Mouse (Mus musculus): ENCODE measurements around the gene Fyn. TPM values are rescaled to one million over a fixed set of nuclear protein-coding genes. Genes with fewer than 3 reads are reported as not detected.

Fyn gene
- polyA plus RNA-seq, 1 experiment from 2014 or later, result 22.4 TPM

- no peaks in the 10 kb centered on the region for H3K9me3 ChIP-seq (ENCODE audit: low read length)
- ATAC-seq (ENCODE audit: low FRiP score, low TSS enrichment), result no peak
- no peak overlapping the region for H3K4me3 ChIP-seq (ENCODE audit: low read length)
- 48% methylated on average over 5 of the region's 5 CpGs for WGBS
- no peak overlapping the region for H3K9ac ChIP-seq (replicated peaks; ENCODE audit: low read length)
- no peak overlapping the region for H3K4me2 ChIP-seq (replicated peaks; ENCODE audit: low read depth, low read length)
- no peaks in the 10 kb centered on the region for H3K36me3 ChIP-seq (ENCODE audit: insufficient read depth, low read length)
- no peaks in the 10 kb centered on the region for H3K27me3 ChIP-seq (ENCODE audit: insufficient read depth, low read length)
- H3K27ac ChIP-seq (ENCODE audit: low read length), result no peak overlapping the region
- peaks cover 26% of the 10 kb centered on the region for H3K4me1 ChIP-seq (ENCODE audit: insufficient read depth, low read length)
Measured at GRCm38 (mm10) chr10:39461909-39462308, 93.3 kb downstream of the Fyn start.

- Histone ChIP-seq H3K4me3 (ENCODE audit: low read length) (no peak overlapping the region), H3K27ac (ENCODE audit: low read length) (peak overlapping the region; percentile 59; the same call in 1 of the 2 replicates), H3K27me3 (ENCODE audit: insufficient read depth, low read length) (no peaks in the 10 kb centered on the region), H3K9me3 (ENCODE audit: low read length) (no peaks in the 10 kb centered on the region), H3K4me2 (replicated peaks; ENCODE audit: low read depth, low read length) (no peak overlapping the region), H3K9ac (replicated peaks; ENCODE audit: low read length) (0 out of 2 replicates have a peak overlapping the region, but pooled peaks have one; percentile 29), H3K36me3 (ENCODE audit: insufficient read depth, low read length) (no peaks in the 10 kb centered on the region), H3K4me1 (ENCODE audit: insufficient read depth, low read length) (peaks cover 34% of the 10 kb centered on the region)
- 32% methylated on average over 8 of the region's 8 CpGs for WGBS
- peak; percentile 28; the same call in 1 of the 2 replicates for ATAC-seq (ENCODE audit: low FRiP score, low TSS enrichment)
Measured at GRCm38 (mm10) chr10:39462711-39463110, 94.1 kb downstream of the Fyn start.

DNA sequence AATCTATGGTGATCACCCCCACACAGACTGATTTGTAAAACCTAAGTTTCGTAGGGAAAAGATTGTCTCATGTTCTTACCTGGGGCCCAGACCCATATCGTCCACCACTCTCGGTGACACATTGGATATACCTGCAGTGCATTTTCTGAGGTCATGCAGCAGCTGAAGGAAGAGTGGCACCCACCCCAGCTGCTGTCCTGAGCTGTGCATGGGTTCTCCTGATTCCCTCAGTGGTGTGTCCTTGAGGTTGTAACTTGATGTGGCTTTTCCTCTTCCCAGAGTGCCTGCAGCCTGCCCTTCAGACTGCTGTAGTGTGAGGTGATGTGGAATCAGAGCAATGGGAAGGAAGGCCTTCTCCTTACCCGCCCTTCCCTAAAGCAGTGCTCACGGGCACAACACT is 95.7 kb downstream of the Fyn start:
- WGBS, result 97% methylated on average over 5 of the region's 5 CpGs
- Histone ChIP-seq H3K4me2 (replicated peaks; ENCODE audit: low read depth, low read length) (no peak overlapping the region), H3K27me3 (ENCODE audit: insufficient read depth, low read length) (no peaks in the 10 kb centered on the region), H3K4me3 (ENCODE audit: low read length) (no peak overlapping the region), H3K36me3 (ENCODE audit: insufficient read depth, low read length) (no peaks in the 10 kb centered on the region), H3K9me3 (ENCODE audit: low read length) (no peaks in the 10 kb centered on the region), H3K9ac (replicated peaks; ENCODE audit: low read length) (no peak overlapping the region), H3K27ac (ENCODE audit: low read length) (no peak overlapping the region), H3K4me1 (ENCODE audit: insufficient read depth, low read length) (peaks cover 30% of the 10 kb centered on the region)
- no peak for ATAC-seq (ENCODE audit: low FRiP score, low TSS enrichment)

- no peaks in the 10 kb centered on the region for H3K9me3 ChIP-seq (ENCODE audit: low read length)
- peaks cover 33% of the 10 kb centered on the region for H3K4me1 ChIP-seq (ENCODE audit: insufficient read depth, low read length)
- H3K9ac ChIP-seq (replicated peaks; ENCODE audit: low read length), result no peak overlapping the region
- H3K4me2 ChIP-seq (replicated peaks; ENCODE audit: low read depth, low read length), result no peak overlapping the region
- H3K27ac ChIP-seq (ENCODE audit: low read length), result no peak overlapping the region
- no peaks in the 10 kb centered on the region for H3K27me3 ChIP-seq (ENCODE audit: insufficient read depth, low read length)
- 34% methylated on average over 6 of the region's 6 CpGs for WGBS
- H3K36me3 ChIP-seq (ENCODE audit: insufficient read depth, low read length), result no peaks in the 10 kb centered on the region
- peak; percentile 67; the same call in 1 of the 2 replicates for ATAC-seq (ENCODE audit: low FRiP score, low TSS enrichment)
- no peak overlapping the region for H3K4me3 ChIP-seq (ENCODE audit: low read length)
Measured at GRCm38 (mm10) chr10:39467317-39467716, 98.7 kb downstream of the Fyn start.

GRCm38 (mm10) chr10:39467821-39468220 is 99.2 kb downstream of the Fyn start:
- Histone ChIP-seq H3K9me3 (ENCODE audit: low read length) (no peaks in the 10 kb centered on the region), H3K4me2 (replicated peaks; ENCODE audit: low read depth, low read length) (no peak overlapping the region)

GRCm38 (mm10) chr10:39468576-39468975 is 99.9 kb downstream of the Fyn start:
- no peak overlapping the region for H3K9ac ChIP-seq (replicated peaks; ENCODE audit: low read length)
- H3K27me3 ChIP-seq (ENCODE audit: insufficient read depth, low read length), result no peaks in the 10 kb centered on the region
- 88% methylated on average over 3 of the region's 3 CpGs for WGBS
- peaks cover 27% of the 10 kb centered on the region for H3K4me1 ChIP-seq (ENCODE audit: insufficient read depth, low read length)
- H3K4me2 ChIP-seq (replicated peaks; ENCODE audit: low read depth, low read length), result no peak overlapping the region
- no peak overlapping the region for H3K4me3 ChIP-seq (ENCODE audit: low read length)
- no peak for ATAC-seq (ENCODE audit: low FRiP score, low TSS enrichment)
- no peaks in the 10 kb centered on the region for H3K36me3 ChIP-seq (ENCODE audit: insufficient read depth, low read length)
- no peak overlapping the region for H3K27ac ChIP-seq (ENCODE audit: low read length)
- no peaks in the 10 kb centered on the region for H3K9me3 ChIP-seq (ENCODE audit: low read length)

More at GRCm38 (mm10) chr10:39467821-39468220, 99.2 kb downstream of the Fyn start:
- Histone ChIP-seq H3K27me3 (ENCODE audit: insufficient read depth, low read length) (no peaks in the 10 kb centered on the region), H3K36me3 (ENCODE audit: insufficient read depth, low read length) (no peaks in the 10 kb centered on the region), H3K4me1 (ENCODE audit: insufficient read depth, low read length) (peaks cover 30% of the 10 kb centered on the region), H3K9ac (replicated peaks; ENCODE audit: low read length) (no peak overlapping the region), H3K27ac (ENCODE audit: low read length) (no peak overlapping the region), H3K4me3 (ENCODE audit: low read length) (no peak overlapping the region)
- no peak for ATAC-seq (ENCODE audit: low FRiP score, low TSS enrichment)
- WGBS, result 70% methylated on average over 7 of the region's 7 CpGs

DNA sequence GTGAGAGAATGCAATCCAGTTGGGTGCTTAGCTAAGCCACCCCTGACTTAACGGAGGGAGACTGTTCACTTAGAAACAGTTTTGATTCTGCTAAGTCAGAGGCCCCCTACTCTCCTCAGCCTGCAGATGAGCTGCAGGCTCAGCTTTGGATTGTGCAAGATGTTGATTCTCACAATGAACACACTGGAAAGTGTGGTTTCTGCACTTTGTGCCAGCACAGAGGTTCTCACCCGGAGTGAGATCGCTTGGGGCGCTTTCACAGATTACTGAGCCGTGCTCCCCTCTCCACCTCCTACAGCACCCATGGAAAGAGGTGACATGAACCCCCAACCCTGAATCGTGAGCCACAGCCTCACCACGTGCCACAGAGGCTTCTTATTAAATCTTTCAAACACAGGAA is 100.7 kb downstream of the Fyn start:
- H3K27me3 ChIP-seq (ENCODE audit: insufficient read depth, low read length), result no peaks in the 10 kb centered on the region
- H3K27ac ChIP-seq (ENCODE audit: low read length), result no peak overlapping the region
- peaks cover 27% of the 10 kb centered on the region for H3K4me1 ChIP-seq (ENCODE audit: insufficient read depth, low read length)
- H3K4me2 ChIP-seq (replicated peaks; ENCODE audit: low read depth, low read length), result no peak overlapping the region
- no peaks in the 10 kb centered on the region for H3K9me3 ChIP-seq (ENCODE audit: low read length)
- no peak overlapping the region for H3K4me3 ChIP-seq (ENCODE audit: low read length)
- no peak overlapping the region for H3K9ac ChIP-seq (replicated peaks; ENCODE audit: low read length)
- WGBS, result 72% methylated on average over 7 of the region's 7 CpGs
- H3K36me3 ChIP-seq (ENCODE audit: insufficient read depth, low read length), result no peaks in the 10 kb centered on the region
- ATAC-seq (ENCODE audit: low FRiP score, low TSS enrichment), result no peak

GRCm38 (mm10) chr10:39470321-39470720 is 101.7 kb downstream of the Fyn start:
- Histone ChIP-seq H3K27me3 (ENCODE audit: insufficient read depth, low read length) (no peaks in the 10 kb centered on the region), H3K4me3 (ENCODE audit: low read length) (no peak overlapping the region), H3K4me1 (ENCODE audit: insufficient read depth, low read length) (peaks cover 27% of the 10 kb centered on the region), H3K36me3 (ENCODE audit: insufficient read depth, low read length) (no peaks in the 10 kb centered on the region), H3K9ac (replicated peaks; ENCODE audit: low read length) (no peak overlapping the region), H3K4me2 (replicated peaks; ENCODE audit: low read depth, low read length) (no peak overlapping the region), H3K9me3 (ENCODE audit: low read length) (no peaks in the 10 kb centered on the region), H3K27ac (ENCODE audit: low read length) (no peak overlapping the region)
- no peak for ATAC-seq (ENCODE audit: low FRiP score, low TSS enrichment)
- WGBS, result 83% methylated on average over 7 of the region's 7 CpGs

- Histone ChIP-seq H3K4me3 (ENCODE audit: low read length) (no peak overlapping the region), H3K9ac (replicated peaks; ENCODE audit: low read length) (no peak overlapping the region), H3K36me3 (ENCODE audit: insufficient read depth, low read length) (no peaks in the 10 kb centered on the region), H3K9me3 (ENCODE audit: low read length) (no peaks in the 10 kb centered on the region), H3K4me2 (replicated peaks; ENCODE audit: low read depth, low read length) (no peak overlapping the region), H3K4me1 (ENCODE audit: insufficient read depth, low read length) (peaks cover 27% of the 10 kb centered on the region), H3K27ac (ENCODE audit: low read length) (no peak overlapping the region), H3K27me3 (ENCODE audit: insufficient read depth, low read length) (no peaks in the 10 kb centered on the region)
- WGBS, result 79% methylated on average over 7 of the region's 7 CpGs
- no peak for ATAC-seq (ENCODE audit: low FRiP score, low TSS enrichment)
Measured at GRCm38 (mm10) chr10:39471040-39471713, 102.5 kb downstream of the Fyn start.

GRCm38 (mm10) chr10:39471714-39472531 is 103.3 kb downstream of the Fyn start:
- Histone ChIP-seq H3K27ac (ENCODE audit: low read length) (no peak overlapping the region), H3K9me3 (ENCODE audit: low read length) (no peaks in the 10 kb centered on the region), H3K4me2 (replicated peaks; ENCODE audit: low read depth, low read length) (no peak overlapping the region), H3K27me3 (ENCODE audit: insufficient read depth, low read length) (no peaks in the 10 kb centered on the region), H3K36me3 (ENCODE audit: insufficient read depth, low read length) (no peaks in the 10 kb centered on the region), H3K9ac (replicated peaks; ENCODE audit: low read length) (0 out of 2 replicates have a peak overlapping the region, but pooled peaks have one; percentile 5), H3K4me1 (ENCODE audit: insufficient read depth, low read length) (peaks cover 26% of the 10 kb centered on the region), H3K4me3 (ENCODE audit: low read length) (no peak overlapping the region)
- no peak for ATAC-seq (ENCODE audit: low FRiP score, low TSS enrichment)
- 59% methylated on average over 15 of the region's 15 CpGs for WGBS
